ENCODE assay signal across 8 mouse cellular contexts in the genomic region with DNA sequence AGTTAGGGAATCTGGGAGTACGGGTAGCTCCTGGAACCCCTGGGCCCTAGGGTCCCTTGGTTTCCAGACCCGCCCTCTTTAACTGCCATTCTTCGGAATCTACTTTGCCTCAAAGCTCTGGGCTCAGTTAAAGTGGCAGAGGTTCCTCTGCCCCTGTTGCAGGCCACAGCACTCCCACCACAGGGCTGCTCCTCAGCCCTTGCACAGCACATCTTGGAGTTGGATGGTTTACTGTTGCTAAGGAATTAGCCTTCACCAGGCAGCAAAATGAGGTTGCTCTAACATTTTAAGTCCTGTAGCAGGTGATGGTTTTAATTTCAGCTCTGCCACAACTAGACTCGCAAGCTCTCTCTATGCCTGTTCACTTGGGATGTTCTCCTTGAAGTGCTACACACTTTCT. TPM values are rescaled to one million over a fixed set of nuclear protein-coding genes. Genes with fewer than 3 reads are reported as not detected.
DNase-seq lines count a peak whose midpoint lies in the region; ATAC-seq and TF ChIP-seq lines count a peak whose summit lies in the region.

Gene Brd3, minus strand, starts transcription at position 101 of the 400 bp plus-strand sequence.

- TF ChIP-seq POLR2A in bone marrow macrophage, adult 2 months (IDR thresholded peaks at IDR 0.05; ENCODE audit: borderline replicate concordance, low read depth, low read length) = no peak

- WGBS in large intestine, adult 2 months = 82% methylated on average over 4 of the region's 4 CpGs
- WGBS in midbrain, embryonic 12.5 days = 69% methylated on average over 4 of the region's 4 CpGs

- TF ChIP-seq CTCF in layer of hippocampus, adult 2 months (conservative IDR thresholded peaks at IDR 0.05) = no peak
- no peak for TF ChIP-seq CTCF in bone marrow macrophage, adult 2 months (IDR thresholded peaks at IDR 0.05; ENCODE audit: low read depth, low read length)

- no peak within 1 kb of the TSS for H3K9ac ChIP-seq in midbrain, embryonic 12.5 days (replicated peaks)

- H3K27me3 ChIP-seq in midbrain, embryonic 12.5 days = no peaks in the 10 kb centered on the region

- ATAC-seq in midbrain, embryonic 12.5 days (ENCODE audit: low FRiP score, low read depth) = no peak

- peaks cover 5% of the 10 kb centered on the region; the same call in 1 of the 2 replicates for H3K9me3 ChIP-seq in midbrain, embryonic 12.5 days

- no peak for DNase-seq in layer of hippocampus, adult 2 months (ENCODE audit: low spot score in 2 of 2)
- DNase-seq in layer of hippocampus, adult 11-12 months (ENCODE audit: low spot score) = no peak
- no peak for DNase-seq in gonadal fat pad, adult 2 months (ENCODE audit: low read depth)
- DNase-seq in large intestine, adult 2 months (ENCODE audit: low read depth, low spot score) = no peak
- no peak for DNase-seq in natural killer cell, adult 2 months (ENCODE audit: low spot score in 2 of 2)
- no peak for DNase-seq in adipocyte (ENCODE audit: low spot score)

- no peak within 1 kb of the TSS for H3K4me2 ChIP-seq in midbrain, embryonic 12.5 days (replicated peaks)

- H3K36me3 ChIP-seq in midbrain, embryonic 12.5 days = no peaks in the 10 kb centered on the region

- no peak within 1 kb of the TSS for H3K27ac ChIP-seq in layer of hippocampus, adult 2 months
- H3K27ac ChIP-seq in bone marrow macrophage, adult 2 months (ENCODE audit: insufficient read depth, low read depth, low read length) = no peak within 1 kb of the TSS
- H3K27ac ChIP-seq in midbrain, embryonic 12.5 days (replicated peaks) = no peak within 1 kb of the TSS

- H3K4me1 ChIP-seq in bone marrow macrophage, adult 2 months (ENCODE audit: control insufficient read depth, insufficient read depth, low read length) = peaks cover 34% of the 10 kb centered on the region
- no peaks in the 10 kb centered on the region for H3K4me1 ChIP-seq in midbrain, embryonic 12.5 days

- H3K4me3 ChIP-seq in layer of hippocampus, adult 2 months = no peak within 1 kb of the TSS
- no peak within 1 kb of the TSS for H3K4me3 ChIP-seq in bone marrow macrophage, adult 2 months (ENCODE audit: insufficient read depth, low read length)
- no peak within 1 kb of the TSS for H3K4me3 ChIP-seq in midbrain, embryonic 12.5 days

RNA-seq across cellular contexts. Expression of gene Brd3, which starts in this region (rescaled TPM):
- 10 to 100 TPM; 43.6 to 51.8 TPM for total RNA-seq in layer of hippocampus, adult 2 months (2021)
- 27.4 and 29.1 TPM in 2 replicates for polyA plus RNA-seq in bone marrow macrophage, adult 2 months (2012; ENCODE audit: insufficient read depth, insufficient read length, missing spikeins)
- polyA plus RNA-seq in gonadal fat pad, adult 2 months (2012; rRNA removed) = 20.0 and 25.3 TPM in 2 replicates
- polyA plus RNA-seq in large intestine, adult 2 months (2012; rRNA removed) = 10.7 and 13.7 TPM in 2 replicates
- 127 and 145 TPM in 2 replicates for polyA plus RNA-seq in midbrain, embryonic 12.5 days (2016; fragmentation: Nextera tagmentation; extraction: Ambion mirVana)
